Mouse (Mus musculus) urinary bladder, postnatal 14 days (tissue): ENCODE measurements around the gene Klk6.

Source experiments
- DNase-seq: peaks from one replicate; pipeline ENCODE4 v3.0.0; 2021; ENCODE audit warnings: low spot score

Gene Klk6

DNA sequence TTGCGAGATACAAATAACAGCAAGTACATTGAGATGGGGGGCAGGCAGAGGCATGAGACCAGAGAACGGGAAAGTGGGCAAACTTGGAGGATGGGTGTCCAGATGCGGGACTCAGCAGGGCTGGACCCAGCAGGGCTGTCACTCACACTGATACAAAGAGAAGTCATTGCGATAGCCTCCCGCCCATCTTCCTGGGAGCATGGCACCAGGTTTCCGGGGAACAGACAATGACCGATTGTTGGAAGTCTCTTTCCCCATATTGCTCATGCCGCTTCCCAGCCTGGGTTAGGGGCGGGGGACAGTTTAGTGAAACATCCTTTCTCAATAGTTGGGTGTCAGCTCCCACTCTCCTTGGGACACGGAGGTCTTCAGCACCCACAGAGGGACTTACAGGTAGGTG lies at the start of gene Klk6:
TSS of gene Klk6 (plus strand) at position 301 of the 400 bp plus-strand sequence.
- no peak for DNase-seq

DNA sequence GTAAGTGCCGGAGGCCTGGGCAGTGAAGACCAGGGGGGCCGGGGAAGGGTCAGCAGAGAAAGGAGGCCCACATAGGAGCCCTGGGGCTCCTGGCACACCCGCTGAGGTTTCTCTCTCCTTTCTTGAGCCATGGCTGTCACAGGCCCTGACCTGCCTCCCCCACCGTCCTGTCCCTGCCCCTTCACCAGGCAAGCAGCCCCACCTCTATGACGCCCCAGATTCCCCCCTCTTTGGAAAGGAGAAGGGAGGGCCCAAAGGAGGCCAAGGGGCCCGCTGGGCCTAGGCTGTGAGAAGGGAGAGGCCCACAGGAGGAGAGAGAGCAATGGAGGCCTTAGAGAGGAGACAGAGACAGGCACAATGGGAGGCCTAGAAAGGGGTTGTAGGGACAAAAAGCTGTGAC lies 49.5 kb upstream of the Klk6 start:
- no peak for DNase-seq

DNA sequence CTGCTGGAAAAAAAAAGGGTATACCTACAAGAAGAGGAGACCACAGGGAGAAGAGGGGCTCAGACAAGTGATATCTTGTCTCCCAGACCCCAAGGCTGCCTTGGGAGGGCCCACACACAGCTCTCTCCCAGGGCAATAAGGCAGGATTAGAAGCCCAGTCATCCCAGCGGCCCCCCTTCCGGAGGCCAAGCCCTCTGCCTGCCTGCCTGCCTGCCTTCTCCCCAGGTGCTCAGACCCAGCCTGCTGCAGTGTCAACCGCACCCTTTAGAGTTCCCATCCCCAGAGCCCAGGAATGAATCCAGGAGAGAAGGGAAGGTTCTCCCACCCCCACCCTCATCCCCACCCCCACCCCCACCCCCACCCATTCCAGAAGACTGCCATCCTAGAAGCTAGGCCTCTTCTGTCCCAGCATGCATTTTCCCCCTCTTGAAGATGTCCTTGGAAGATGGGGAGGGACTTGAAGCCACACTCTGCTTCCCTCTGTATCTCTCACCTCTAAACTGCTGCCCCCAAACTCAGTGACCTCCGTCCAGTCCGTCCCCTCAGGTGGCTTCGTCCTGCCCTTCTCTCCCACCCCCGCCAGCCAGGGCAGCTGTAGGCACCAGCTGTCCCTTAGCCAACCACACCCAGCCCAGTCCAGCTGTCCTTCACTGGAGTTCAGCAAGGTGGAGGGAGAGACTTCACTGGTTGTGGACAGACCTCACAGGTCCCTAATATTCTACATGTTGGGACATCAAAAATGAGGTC lies 48.8 kb upstream of the Klk6 start:
- DNase-seq: no peak

DNA sequence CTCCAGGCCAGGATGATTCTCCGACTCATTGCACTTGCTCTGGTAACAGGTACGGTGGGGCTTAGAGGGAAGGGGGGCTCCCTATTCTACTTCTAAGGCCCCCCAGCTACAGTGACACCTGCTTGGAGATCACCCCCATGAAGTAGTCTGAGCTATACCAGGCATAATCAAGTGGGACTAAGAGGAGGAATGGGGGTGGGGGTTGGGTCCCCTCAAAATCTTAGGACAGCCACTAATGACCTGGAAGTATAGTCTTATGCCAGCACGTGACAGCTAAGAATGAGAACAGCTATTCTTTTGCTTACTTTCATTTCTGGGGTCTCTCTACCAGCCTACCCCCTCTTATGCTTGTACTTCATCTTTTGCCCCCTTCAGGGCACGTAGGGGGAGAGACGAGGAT lies 47.8 kb upstream of the Klk6 start:
- no peak for DNase-seq

DNA sequence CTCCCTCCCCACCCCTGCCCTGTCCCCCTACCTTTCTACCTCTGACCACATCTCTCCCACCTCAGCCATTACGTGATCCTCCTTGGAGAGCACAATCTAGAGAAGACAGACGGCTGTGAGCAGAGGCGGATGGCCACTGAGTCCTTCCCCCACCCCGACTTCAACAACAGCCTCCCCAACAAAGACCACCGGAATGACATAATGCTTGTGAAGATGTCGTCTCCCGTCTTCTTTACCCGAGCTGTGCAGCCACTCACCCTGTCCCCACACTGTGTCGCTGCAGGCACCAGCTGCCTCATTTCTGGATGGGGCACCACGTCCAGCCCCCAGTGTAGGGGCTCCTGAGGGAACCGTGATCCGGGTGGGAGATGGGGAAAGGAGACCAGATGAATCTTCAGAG lies 46.9 kb upstream of the Klk6 start:
- DNase-seq: no peak

DNA sequence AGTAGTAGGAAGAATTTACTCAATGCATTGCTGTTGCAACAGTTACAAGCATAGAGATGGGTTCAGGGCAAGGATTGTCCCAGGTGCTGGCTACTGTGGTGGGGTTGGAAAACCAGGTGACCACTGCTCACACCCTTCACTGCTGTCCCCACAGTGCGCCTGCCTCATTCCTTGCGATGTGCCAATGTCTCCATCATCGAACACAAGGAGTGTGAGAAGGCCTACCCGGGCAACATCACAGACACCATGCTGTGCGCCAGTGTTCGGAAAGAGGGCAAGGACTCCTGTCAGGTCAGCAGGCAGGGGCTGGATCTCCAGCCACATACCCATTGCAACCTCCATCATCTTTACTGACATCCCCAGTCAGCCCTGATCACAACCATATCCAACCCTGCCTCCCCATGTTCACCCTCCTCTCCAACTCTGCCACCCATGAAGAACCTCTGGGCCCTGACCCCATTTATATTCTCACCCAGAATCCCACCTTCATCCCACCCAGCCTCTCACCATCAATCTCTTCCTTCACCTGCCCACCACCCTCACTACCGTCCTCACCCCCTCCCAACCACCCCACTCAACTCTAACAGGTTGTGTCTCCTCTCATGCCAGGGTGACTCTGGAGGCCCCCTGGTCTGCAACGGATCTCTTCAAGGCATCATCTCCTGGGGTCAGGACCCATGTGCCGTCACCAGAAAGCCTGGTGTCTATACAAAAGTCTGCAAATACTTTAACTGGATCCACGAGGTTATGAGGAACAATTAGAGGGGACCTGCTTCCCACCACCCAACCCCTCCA lies 45.9 kb upstream of the Klk6 start:
- DNase-seq: peak; percentile 2

DNA sequence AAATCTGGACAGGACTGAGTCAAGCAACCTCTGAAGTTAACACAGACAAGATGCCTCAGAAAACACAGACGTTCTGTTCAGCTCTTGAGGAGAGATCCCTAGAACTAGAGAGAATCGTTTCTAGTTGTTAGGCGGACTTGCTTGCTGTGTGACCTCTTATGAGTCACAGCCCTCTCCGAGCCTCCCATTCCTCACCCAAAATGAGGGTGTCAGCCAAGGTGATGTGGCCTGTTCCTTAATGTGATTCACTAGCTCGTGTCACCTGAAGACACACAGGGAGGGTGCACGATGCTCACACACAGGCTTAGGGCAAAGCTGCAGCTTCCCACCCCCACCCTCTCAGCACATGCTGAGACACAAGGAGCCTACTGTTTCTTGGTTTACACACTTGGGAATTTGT lies 44.1 kb upstream of the Klk6 start:
- DNase-seq: no peak

DNA sequence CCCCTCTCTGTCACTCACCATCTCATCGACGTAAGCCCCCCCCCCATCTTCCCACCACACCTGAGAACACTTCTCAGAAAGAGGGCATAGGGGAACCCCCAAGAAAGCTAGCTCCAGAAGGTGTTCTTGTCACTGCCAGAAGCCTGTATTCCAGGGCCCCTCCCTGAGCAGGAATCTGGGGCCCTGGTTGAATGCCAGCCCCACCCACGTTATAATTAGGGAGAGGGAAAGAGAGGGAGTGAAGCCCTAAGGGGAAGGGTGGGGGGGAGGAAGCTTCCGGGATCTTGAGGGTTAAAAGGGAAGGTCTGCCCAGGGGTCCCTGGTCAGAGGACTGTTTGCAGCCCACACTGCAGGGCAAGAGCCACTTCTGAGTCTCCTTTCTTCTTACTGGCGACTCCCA lies 43.6 kb upstream of the Klk6 start, which contains the start of gene Klk10:
TSS of gene Klk10 (plus strand) at position 290 of the 400 bp plus-strand sequence.
- DNase-seq: no peak

DNA sequence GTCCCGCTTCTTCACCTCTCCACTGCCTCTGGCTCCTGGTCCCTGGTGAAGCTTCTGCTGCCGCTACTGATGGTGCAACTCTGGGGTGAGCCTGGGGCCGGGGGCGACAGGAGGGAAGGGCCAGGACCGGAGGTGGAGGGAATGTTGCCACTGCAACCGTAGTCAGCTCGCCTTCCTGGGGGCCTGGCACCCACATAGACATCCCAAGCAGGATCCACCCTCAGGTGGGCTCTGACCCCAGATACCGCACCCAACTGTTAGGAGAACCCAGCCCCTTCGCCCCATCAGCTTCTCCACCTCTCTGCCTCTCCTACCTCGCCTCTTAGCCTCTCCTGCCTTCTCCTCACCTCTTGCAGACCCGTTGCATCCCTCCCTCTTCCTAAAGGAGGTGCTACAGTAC lies 42.8 kb upstream of the Klk6 start:
- DNase-seq: no peak

DNA sequence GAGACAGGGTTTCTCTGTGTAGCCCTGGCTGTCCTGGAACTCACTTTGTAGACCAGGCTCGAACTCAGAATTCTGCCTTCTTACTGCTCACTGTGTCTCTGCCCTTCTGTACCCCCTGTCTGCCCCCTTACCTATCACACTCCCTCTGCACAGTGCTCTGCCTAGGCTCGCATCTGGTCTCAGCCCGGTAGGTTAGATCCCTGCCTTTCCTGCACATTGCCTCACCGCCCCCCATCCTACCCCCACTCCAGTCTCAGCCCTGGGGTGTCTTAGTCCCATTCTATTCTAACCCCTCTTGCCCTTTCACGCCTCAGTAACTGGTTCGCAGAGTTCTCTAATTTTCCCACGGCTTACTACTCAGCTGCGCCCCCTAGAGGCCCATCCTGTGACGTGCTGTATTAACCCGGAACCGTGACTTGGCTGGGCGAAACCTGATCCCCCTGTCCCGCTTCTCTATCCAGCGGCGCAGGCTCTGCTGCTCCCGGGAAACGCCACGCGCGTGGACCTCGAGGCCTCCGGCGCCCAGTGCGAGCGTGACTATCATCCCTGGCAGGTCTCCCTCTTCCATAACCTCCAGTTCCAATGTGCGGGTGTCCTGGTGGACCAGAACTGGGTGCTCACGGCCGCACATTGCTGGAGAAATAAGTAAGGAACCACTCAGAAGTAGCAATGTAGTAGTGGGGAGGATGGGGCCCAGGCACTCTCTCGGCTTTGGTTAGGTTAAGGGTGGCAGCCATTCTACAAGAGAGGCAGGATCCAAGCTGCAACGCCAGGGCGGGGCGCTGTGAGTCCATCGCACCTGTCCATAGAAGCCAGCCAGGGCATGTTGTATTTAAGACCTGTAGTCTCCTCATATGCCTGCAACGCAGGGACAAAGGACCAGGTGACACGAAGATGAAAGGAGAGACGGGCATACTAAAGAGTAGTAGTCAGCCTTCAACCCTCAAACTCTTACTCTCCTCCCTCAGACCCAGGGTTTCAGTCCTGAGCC lies 41.7 kb upstream of the Klk6 start:
- peak; percentile 87 for DNase-seq

DNA sequence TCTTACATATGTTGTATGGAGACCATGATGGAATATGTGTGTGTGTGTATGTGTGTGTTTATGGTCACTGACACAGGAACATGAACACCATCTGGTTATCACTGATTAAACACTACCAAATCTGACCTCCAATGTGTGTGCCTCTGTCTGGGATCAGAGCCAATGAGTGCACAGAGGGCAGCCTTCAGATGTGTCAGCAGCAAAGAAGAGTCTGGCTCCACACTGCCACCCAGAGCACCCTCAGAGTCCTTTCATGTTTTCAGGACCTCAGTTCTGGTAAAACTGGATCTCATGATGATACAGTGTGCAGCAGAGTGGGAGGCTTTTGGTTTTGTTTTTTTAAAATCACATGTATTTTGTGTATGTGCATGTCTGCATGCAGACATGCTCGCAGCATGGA lies 39.0 kb upstream of the Klk6 start:
- DNase-seq: peak; percentile 38

DNA sequence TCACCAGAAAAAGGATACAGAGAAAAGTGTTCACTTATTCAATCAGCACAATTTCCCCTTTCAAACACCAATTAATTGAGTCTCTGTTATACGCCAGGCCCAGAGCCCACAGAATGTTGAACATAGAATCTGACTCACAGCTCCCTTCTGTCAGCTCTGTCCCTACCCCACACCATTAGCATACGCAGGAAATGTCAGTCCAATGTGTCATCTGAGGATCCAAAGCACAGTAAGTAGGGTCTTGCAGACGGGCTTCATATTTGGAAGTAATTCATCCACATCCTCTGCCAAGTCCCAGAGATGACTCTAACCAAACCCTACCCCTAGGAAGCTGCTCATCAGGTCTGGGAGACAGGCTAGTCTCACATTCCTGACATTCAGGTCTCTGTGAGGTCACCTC lies 36.2 kb upstream of the Klk6 start:
- no peak for DNase-seq

DNA sequence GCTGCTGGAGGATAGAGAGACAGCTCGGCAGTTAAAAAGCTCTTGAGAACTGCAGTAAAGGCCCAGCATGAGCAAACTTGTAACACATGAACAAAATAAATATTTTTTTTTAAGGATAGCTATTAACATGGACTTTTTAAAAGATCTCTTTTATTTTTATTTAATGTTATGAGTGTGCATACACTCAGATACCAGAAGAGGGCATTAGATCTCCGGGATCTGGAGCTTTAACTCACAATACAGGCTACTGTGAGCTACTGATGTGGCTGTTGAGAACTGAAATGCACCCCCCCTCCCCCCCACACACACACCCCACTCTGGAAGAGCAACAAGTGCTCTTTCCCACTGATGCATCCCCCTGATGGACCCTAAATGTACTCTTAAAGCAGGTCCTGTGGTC lies 35.0 kb upstream of the Klk6 start:
- DNase-seq: no peak

DNA sequence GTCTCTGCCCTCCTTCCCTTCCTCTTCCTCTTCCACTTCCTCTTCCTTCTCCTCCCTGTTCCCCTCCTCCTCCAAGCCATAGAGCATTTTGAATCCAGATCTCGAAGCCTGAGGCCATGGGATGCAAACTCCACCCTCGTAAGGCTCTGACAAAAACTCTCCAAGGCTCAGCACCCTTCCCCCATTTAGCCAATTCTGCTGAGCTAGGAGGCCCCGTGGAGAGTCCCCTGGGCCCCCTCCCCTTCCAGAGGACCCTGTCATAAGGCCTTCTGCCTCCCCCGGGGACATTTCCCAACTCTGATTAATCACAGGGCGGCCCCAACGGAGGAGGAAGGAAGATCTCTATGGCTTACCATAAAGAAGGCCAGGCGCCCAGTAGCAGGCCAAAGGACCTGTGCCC lies 32.7 kb upstream of the Klk6 start, which contains the start of gene Klk9:
TSS of gene Klk9 (plus strand) at position 301 of the 400 bp plus-strand sequence.
- no peak for DNase-seq

DNA sequence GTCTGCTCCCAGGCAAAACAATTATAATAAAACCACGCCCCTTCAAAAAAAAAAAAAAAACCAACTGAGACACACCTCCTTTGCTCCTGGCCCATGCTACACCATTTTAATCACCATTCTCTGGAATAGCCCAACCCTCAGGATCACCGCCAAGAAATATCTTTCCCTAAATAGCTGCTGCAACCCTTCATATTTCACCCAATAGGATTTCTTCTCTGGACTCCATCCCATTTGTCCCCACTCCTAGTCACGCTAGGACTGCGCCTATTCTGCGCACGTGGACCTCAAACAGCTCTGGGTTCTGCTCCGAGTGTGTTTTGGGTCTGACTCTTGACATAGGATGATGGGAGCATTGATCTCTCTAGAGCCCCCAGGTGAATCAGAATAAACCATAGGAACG lies 27.9 kb upstream of the Klk6 start:
- no peak for DNase-seq

DNA sequence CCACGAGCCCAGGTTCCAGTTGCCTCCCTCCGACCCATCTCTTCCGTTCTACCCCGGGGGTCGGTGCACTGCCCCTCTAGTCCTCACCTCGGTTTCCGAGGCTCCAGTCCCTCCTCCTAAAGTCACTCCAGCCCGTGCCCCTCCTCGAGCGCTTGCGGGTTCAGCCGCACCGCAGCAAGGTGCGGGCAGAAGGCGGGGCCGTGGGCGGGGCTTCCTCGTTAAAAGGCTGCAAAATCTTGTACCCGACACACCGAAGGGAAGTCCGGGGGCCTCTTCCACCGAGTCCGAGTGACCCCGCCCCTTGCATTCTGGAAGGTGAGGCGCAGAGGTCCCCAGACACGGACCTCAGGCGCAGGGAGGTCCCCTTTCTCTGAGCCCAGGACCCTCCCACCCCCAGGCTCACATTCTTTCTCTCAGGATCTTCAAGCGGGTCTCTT lies 26.9 kb upstream of the Klk6 start, which contains the start of gene Klk8:
TSS of gene Klk8 (plus strand) at position 245 of the 437 bp plus-strand sequence.
- peak; percentile 56 for DNase-seq

DNA sequence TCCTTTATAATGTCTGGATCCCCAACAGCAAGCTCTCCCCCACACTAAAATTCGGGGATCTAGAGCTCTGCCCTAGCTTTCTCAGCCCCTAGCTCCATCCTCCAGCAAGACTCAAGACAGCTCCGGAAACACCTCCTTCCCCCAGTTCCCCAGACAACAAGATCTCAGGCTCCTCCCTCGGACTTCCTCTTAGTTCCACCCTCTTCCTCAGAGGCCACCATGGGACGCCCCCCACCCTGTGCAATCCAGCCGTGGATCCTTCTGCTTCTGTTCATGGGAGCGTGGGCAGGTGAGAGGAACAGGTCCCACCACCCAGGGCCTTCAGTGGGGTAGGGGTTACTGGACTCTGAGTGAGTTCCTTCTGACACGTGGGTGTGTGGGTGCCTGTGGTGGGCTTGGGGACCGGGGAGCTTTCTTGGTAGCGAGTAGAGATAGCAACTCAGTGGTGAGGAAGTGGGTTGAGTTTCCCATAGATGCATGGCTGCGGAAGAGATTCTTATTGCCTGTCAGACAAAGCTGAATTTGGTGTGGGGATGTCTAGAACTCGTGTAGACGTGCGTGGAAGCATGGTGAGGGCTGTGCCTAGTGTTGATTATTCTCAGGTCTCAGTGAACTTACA lies 26.3 kb upstream of the Klk6 start:
- DNase-seq: no peak

DNA sequence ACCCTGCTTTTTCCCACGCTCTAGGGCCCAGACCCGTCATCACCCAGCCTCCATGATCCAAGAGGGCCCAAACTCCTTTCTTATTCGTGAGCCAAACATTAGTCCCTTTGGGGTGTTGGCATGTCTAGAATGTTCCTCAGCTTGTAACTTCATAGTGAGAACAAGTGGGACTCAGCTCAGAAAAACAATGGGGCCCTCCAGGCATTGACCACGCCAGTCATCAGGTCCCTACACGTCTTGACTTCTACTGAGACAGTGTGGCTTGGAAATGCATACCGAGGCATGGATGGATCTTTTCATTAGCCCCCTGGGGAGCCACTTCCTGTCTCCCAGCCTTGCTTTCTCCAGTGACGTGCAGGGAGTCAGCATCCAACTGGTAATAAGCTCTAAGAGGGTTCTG lies 24.4 kb upstream of the Klk6 start:
- DNase-seq: no peak

DNA sequence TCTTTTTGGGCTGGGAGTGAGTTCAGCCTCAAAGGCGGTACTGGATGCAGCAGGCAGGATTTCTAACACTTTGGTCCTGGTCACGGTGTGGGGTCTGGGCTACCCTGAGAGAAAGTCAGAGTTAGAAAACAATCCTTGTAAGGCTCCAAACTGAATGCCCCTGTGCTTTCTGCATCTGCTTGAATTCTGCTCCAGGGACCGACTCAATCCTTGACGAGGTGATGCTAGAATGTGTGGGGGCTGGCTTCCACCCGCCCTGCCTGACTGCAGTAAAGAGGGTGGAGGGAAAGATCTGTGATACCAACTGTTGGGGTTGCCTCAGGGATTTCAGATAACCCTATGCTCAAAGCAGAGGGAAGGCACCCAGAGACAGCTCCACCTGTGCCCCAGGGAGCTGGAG lies 13.3 kb upstream of the Klk6 start, which contains the start of gene Klk7:
TSS of gene Klk7 (plus strand) at position 301 of the 400 bp plus-strand sequence.
- DNase-seq: no peak

DNA sequence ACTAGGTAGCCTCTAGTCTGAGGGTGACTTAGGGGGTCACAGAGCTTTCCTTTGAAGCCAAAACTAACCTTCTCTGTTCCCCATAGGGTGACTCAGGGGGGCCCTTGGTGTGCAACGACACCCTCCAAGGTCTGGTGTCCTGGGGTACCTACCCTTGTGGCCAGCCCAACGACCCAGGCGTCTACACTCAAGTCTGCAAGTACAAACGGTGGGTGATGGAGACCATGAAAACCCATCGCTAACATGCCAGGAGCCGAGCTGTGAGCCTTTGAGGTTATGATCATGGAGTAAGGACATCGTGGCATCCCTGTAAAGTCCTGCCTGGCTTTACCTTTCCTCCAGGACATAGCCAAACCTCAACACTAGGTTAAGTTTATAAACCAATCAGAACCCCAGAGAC lies 9.1 kb upstream of the Klk6 start:
- no peak for DNase-seq

DNA sequence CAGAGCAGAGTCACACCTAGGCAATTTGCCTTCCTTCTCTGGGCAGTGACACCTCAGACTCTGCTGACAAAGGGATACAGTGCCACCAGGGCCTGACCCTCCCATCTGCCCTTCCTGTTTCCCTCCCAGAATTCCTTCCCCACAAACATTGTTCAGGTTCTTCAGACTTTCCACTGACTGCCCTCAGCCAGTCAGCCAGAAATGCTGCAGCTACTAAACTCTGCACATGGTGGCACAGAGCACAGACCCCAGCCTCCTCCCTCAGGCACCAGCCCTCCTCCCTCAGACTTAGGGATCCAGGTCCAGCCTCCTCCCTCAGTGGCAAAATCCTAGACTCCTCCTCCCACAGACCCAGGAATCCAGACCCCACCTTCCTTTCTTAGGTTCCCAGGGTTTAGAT lies 7.6 kb upstream of the Klk6 start:
- DNase-seq: no peak

DNA sequence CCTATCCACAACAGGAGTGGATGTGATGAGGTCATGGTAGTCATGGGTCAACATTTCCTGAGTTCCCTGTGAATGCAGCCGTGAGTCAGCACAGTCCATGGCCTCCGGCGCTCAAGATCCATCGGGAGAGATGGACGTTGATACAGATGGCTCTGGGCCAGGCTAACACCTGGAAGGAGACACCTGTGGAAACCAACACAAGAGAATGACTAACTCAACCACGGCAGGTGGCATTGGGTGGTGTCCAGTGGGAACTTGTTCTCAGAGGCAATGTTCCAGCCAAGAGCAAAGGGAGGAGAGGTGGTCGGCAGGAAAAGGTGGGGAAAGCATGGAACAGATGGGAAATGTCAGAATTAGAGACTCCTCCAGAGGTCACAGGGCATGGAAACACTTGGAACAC lies 2.7 kb upstream of the Klk6 start:
- no peak for DNase-seq
